Mouse (Mus musculus) cerebellum, adult 2 months (tissue): ENCODE data around the gene Zglp1.

ENCODE experiments used
- CTCF ChIP-seq: fragments of 200-500 bp; IDR thresholded peaks from 2 replicates; pipeline ENCODE4 v1.5.1; 2011; ENCODE audit warnings: low read depth, mild to moderate bottlenecking, control low read depth, low read length, moderate library complexity, borderline replicate concordance; ENCODE audit not compliant: insufficient read depth
- POLR2A ChIP-seq: fragments of 200-500 bp; IDR thresholded peaks from 2 replicates; pipeline ENCODE4 v1.6.1; 2011; ENCODE audit warnings: low read length, control low read depth, borderline replicate concordance; ENCODE audit not compliant: insufficient read depth

DNA sequence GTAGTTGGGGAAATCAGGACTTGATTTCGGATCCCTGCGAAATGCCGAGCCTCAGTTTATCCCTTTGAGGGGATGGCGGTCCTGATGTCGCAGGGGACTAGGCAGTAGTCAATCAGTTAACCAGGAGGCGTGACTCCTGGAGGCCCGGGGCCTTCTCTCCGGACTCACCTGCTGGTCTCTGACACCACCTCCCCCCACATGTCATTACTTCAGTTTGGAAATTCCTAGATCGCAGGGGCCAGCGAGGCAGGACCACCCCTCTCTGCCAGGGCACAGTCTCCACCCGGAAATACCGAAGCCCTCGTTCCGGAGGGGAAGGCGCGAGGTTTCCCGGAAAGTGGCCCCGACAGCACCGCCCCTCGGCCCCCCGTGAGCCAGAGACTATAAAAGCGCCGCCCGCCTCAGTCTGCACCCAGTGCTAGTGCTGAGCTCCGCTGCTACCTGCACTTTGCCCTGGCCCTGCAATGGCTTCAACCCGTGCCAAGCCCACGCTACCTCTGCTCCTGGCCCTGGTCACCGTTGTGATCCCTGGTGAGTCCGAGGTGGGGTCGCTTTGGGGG, 51.2 kb downstream of the Zglp1 start, which contains the start of gene Icam1:
- TF ChIP-seq CTCF = no peak
- no peak for TF ChIP-seq POLR2A
